Mouse (Mus musculus): ENCODE measurements around the gene Tcp1.
"Not testable (repeated sequence)": the region's sequence is repeated elsewhere in the genome, so short reads cannot be mapped to it uniquely, and the experiment has no call there.

Tcp1 gene

DNA sequence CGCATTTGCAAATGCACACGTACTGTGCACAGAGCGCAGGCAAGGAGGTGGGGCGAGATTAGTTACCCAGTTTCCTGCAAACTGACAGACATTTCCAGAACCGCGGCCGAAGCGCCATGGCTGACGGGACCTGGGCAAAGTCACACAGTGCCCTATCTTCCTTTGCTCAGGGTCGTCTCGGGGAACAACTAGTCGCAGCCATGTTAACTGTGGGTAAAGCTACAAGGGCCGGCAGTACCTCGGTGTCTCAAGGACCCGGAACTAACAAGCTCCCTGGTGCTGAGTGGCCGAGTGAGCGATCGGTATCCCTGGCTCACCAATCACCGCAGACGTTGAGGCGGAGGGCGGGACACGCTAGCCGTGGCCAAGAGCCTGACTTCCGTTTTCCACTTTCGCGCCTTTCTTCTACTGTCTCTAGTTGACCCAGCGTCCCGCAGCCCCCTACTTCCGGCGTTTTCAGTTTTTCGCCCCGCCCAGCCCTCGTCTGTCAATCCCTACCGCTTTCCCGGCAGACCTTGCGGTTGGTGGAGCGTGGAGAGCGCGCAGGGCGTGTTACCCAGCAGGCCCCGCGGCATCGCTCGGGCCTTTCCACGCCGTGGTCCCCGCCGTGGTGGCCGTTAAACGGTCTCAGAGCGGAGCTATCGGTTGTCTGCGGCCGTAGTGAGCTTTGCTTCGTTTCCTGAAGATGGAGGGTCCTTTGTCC, 531 bp downstream of the Tcp1 start, which contains the start of gene Mrpl18:
Gene Mrpl18, minus strand, starts transcription at position 465 of the 703 bp plus-strand sequence.
- peak; percentile 99 for DNase-seq (ENCODE audit: low read depth)

DNA sequence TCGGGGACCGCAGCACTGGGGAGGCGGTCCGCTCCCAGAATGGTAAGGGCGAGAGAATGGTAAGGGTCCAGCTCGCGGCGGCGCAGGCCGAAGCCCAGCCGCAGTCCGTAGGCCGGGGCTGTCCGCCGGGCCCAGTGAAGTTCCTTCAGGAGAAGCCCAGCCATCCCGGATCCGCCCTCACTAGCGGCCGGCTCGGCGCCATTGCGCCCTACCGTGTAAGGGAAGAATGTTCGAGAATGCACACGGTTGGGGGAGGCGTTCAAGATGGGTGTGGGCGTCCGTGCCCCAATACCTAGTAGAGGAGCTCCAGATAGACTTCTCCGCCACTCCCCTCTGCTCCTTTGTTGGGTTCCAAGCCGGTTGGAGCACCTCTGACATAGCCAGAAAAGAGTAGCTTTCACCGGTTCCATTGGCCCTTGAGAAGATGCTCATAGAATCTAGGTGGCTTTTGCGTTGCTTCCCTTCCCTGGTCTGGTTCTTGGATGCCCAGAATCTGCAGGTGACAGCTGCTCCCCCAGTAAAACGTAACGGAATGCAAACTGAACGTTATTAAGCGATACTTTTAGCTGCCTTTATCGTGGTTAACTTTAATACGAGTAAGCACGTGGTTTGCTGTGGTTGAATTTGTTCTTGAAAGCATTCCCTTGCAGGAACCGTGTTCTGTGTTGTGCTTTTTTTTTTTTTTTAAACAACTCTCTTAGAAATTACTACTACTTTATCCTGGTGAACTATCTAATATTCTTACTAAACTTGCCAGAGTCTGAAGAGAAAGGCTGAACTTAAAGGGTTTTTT, 1.3 kb downstream of the Tcp1 start:
- peak; percentile 51 for DNase-seq (ENCODE audit: low read depth)

DNA sequence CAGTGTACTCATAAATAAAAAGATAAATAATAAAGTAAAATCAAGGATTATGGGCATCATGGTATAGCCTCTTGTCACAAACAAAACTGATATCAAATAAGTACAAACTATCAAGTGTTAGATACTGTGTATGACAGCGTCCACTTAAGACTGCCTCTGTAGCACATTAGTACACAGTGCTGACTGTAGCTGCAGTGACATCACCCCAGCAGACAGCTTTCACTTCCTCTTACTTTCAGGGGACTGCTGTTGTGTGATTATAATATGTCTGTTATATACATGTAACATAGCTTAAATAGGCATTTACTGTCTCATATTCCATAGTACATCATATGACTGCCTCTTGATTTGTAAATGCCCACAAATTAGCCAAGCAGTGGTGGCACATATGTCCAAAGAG, 5.6 kb downstream of the Tcp1 start:
- DNase-seq (ENCODE audit: low read depth) = no peak

DNA sequence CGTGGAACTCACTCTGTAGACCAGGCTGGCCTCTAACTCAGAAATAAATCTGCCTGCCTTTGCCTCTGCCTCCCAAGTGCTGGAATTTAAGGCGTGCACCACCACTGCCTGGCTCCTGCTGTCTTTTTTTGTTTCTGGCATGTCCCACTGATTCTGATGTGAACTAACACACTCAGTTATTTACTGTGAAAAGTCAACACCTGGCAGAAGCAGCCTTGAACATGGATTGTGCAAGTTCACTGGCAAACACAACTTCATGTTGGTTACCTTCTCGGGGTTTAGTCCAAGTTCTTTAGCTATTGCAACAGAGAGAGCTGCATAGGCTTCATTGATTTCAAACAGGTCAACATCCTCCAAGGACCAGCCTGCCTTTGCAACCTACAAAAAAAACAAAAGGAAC, 9.5 kb downstream of the Tcp1 start:
- no peak for DNase-seq (ENCODE audit: low read depth)

DNA sequence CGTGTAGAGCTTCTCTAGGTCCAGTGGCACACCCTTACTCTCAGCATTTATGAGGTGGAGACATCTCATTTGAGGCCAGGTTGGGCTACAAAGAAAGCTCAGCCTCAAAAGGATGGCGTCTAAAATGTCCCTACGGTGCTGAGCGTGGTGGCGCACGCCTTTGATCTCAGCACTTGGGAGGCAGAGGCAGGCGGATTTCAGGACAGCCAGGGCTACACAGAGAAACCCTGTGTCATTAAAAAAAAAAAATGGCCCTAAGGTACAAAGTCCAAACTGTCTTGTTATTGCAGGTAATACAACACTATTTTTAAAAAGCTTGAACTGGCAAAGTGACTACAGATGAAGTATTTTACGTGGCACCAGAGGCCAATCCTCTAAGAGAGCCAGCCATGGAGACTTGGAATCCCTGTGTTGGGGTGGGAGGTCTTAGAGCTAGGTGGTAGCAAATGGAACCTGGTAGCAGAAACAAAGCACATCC, 10.2 kb downstream of the Tcp1 start:
- no peak for DNase-seq (ENCODE audit: low read depth)

DNA sequence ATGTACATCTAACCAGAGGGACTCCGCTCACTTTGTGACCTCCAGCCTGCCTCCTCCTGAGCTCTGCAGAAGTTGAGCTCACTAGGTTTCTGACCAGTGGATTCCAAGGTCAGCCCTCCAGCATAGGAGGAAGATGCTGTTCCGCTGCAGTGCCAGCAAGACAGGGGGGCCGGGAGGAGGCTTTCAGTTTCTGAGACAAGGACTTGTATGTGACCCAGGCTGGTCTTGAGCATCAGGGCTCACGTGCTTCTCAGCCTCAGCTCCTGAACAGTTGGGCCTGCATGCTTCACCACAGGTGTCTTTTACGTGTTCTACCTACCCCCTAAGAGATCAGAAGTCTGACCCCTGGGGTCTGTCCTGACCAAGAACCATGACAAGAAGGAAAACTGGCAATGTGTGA, 16.1 kb downstream of the Tcp1 start:
- DNase-seq (ENCODE audit: low read depth) = not testable (repeated sequence)

DNA sequence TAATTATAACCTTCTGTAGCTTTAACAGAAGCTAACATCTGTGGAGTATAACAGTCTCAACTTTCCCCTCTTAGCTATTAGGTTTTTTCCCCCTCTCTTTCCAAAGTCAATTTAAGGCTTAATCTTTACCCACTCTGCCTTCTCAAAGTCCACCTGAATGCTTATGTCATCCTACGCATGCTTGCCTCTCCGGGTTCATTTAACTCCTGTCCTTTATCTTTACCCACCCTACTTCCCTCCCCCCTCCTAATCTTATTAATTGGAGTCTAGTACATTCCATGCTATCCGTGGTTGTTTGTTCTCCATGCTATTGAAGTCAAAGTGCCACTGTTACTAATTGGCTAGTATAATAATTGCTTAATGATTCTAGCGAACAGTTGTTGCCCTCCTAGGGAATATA, 20.2 kb downstream of the Tcp1 start:
- DNase-seq (ENCODE audit: low read depth) = no peak

DNA sequence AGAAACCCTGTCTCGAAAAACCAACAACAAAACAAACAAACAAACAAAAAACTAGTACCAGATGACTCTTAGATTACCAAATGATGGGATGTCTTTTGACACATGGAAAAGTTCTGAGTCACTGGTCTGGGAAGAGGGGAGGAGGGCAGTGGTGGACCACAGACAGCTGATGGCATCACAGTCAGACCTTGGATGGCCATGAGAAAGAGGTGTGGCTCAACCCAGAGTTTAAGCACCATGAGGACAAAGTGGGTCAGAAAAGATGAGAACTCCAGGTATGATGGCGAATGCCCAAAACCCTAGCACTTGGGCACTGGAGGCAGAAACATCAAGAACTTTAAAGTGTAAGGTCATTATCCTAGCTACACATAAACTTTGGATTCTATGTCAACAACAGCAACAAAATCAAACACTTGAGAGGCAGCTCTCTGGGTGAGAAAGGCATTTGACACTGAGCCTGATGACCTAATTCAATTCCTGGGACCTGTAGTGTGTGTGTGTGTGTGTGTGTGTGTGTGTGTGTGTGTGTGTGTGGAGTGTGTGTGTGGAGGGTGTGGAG, 22.0 kb downstream of the Tcp1 start:
- no peak for DNase-seq (ENCODE audit: low read depth)

DNA sequence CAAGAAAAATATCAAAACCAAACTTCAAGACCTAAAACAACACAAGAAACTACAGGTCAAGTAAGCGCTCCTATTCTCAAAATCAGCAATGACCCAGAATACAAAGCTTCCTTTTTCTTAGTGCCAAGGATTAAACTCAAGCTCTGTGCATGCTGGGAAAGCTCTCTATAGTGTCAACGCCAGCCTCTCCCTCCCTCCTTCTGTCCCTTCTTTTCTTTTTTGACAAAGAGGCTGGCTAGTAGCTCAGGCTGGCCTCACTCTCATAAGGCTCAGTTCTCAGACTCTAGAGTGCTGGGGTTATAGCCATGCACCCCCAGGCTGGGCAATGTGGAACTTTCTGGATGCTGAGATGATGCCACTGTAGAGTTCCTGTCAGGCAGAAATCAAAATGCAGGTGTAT, 22.6 kb downstream of the Tcp1 start:
- DNase-seq (ENCODE audit: low read depth) = no peak

DNA sequence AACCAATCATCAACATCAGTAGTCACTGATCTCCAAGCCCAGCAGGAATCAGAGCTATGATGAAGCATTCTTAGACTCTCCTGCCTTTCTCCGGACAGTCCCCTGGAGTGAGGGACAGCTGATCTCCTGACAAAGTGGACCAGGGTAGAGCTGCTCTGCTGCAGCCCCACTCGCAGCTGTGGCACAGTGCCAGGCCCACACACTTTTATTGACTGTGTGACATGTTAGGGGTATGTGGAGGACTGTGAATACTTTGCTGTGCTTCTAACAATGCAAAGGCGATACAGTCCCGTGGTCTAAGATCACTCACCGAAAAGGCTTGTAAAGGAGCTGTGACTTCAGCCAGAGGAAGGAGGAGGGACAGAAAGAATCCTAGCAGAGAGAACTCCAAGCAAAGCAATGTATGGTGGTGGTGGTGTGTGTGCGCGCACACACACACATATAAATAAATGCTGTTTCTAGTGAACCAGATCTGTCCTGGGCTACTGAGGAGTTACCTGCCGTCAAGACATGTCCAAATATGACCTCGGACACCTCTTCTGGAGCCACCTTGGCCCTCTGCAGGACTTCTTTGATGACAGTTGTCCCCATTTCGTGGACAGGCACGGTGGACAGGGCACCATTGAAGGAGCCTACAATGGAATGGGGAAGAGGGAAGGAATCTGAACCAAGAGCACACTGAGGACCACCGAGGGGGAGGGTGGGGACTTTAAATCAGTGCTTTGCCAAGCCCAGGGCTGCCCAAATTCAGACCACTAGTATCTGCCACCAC, 24.1 kb downstream of the Tcp1 start:
- not testable (repeated sequence) for DNase-seq (ENCODE audit: low read depth)

DNA sequence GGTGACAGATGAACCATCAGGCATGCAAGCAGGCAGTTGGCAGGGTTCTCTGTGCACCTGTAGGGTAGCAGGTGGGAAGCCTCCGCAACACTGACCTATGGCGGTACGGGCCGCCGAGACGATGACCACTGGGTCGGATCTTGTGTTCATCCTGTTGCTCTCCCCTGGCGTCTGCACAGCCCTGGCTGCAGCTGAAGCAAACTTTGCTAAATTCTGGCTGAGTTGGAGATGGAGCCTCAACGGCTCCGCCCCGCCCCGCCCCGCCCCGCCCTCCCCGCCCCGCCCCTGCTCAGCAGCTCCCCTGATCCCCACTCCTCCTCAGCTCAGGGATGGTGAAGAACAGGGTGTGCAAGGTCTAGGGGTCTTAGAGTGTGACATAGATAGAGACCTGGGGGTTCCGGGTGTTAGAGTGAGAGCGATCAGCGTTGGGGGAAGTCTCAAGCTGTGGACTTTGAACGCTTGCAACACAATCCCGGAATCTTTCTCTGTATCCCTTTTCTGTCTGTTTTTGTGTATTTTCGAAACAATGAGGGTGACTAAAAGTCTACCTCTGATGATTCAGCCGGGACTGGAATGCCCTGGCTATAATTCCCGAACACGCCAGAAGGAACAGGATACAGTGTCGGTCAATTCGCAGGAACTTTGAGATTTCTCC, 24.8 kb downstream of the Tcp1 start, which contains the start of gene Acat3:
Gene Acat3, minus strand, starts transcription at position 450 of the 655 bp plus-strand sequence.
- DNase-seq (ENCODE audit: low read depth) = no peak

DNA sequence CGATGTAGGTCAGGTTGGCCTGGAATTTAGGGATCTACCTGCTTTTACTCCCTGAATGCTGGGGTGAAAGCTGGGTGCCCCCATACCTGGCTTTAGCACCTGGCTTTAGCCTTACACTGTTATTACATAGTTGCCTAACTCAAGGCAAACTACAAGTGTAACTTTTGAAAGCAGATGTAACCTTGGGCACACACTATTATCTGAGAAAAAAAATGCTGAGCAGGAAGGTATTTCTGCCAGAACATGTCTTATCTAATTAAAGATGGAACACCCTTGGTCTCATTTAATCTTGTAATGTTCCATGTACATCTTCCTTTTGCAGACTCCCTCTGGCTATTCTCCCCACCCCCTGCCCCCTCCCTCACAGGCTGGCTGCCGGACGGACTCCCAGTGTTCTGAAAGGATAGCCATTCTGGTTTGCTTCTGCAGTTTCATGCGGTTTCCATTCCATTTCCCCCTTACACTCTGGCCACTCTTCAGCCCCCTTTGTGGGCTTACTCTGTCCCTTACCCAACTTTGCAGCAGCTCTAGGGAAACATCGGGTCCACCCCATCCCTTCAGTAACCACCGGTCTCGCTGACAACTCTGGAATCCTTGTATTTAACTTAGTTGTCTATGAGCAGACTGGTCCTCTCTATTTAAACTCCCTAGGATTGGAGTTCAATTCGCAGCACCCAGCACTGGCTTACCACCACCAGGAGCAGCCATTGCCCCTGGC, 26.2 kb downstream of the Tcp1 start:
- no peak for DNase-seq (ENCODE audit: low read depth)

DNA sequence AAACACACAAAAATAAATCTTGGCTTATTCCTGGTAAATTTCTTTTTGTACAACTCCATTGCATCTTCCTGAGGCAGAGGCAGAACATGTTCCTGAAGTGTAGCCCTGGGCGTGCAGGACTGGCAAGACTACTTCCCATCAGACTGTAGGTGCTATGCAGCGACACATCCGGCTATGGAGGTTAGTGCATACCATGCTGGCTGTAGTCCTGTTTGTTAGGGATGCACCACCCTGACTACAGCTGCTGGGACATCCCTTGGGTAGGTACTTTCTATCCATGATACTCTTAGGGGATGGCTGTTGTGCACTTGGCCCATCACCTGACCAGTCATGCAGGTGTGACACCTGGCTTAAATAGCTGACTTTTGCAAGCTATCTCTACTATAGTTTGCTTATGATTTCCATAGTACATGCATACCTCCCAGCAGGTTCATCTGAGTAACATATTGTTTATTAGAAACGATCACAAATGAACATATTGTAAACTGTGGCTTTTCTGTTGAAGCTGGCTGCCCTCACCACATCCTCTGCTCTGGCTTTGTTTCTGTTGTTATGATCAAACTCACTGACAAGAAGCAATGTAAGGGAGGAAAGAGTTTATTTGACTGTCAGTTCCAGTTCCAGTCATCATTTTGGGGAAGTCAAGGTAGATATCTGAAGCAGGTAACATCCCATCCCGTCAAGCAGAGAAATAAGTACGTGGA, 27.1 kb downstream of the Tcp1 start:
- DNase-seq (ENCODE audit: low read depth) = no peak

DNA sequence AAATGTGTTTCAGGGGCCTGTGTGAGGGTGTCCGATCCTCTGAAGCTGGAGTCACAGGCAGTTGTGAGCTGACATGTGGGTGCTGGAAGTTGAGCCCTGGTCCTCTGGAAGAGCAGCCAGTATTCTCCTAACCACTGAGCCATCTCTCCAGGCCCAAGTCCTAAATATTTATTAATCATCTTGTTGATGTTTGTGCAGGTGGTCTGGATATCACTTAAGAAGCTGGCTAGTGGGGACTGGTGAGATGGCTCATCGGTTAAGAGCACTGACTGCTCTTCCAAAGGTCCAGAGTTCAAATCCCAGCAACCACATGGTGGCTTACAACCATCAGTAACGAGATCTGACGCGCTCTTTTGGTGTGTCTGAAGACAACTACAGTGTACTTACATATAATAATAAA, 34.2 kb downstream of the Tcp1 start:
- DNase-seq (ENCODE audit: low read depth) = no peak

DNA sequence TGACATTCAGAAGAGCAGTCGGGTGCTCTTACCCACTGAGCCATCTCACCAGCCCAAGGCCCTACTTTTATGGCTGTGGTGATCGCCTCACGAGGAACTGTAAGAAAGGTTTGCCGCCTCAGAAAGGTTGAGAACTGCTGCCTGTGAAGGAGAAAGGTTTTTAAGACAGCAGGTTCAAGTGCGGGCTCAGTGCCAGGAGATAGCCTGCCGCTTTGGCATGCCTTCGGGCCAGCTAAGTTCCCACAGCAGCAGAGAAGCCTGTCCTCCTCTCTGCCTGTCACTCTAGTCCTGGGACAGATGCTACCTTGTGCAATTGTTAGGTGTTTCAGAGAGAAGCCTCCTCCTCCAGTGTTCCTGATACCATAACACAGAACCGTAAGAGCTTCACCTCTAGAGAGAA, 41.2 kb downstream of the Tcp1 start:
- no peak for DNase-seq (ENCODE audit: low read depth)

DNA sequence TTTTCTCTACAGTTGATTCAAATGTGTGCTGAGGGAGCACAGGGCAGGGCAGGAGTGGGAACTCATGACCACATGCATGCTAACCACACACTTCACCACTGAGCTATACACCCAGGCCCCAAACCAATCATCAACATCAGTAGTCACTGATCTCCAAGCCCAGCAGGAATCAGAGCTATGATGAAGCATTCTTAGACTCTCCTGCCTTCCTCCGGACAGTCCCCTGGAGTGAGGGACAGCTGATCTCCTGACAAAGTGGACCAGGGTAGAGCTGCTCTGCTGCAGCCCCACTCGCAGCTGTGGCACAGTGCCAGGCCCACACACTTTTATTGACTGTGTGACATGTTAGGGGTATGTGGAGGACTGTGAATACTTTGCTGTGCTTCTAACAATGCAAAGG, 43.9 kb downstream of the Tcp1 start:
- peak; percentile 48 for DNase-seq (ENCODE audit: low read depth)

DNA sequence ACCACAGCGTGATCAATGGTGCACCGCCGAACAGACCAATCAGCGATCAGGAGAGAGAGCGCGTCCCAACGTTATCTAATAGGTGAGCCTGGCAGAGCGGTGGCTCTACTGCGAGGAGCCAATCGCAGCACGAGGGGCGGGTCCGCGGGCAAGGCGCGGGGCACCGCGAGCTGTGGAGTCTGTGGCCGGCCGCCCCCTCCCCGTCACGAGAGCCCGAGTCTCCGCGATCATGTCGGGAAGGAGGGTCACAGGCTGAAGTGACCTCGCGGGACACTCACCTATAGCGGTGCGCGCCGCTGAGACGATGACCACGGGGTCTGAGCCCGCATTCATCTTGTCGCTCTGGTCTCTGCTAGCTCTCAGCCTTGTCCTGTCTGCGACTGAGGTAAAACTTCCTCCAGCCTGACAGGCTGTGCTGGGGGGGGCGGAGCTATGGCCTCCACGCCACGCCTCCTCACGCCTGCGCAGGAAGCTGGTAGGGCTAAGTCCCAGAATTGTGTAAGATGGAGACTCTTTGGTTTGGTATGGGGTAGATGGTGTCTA, 44.9 kb downstream of the Tcp1 start, which contains the start of gene Acat2:
Gene Acat2, minus strand, starts transcription at position 417 of the 543 bp plus-strand sequence.
- peak; percentile 96 for DNase-seq (ENCODE audit: low read depth)

DNA sequence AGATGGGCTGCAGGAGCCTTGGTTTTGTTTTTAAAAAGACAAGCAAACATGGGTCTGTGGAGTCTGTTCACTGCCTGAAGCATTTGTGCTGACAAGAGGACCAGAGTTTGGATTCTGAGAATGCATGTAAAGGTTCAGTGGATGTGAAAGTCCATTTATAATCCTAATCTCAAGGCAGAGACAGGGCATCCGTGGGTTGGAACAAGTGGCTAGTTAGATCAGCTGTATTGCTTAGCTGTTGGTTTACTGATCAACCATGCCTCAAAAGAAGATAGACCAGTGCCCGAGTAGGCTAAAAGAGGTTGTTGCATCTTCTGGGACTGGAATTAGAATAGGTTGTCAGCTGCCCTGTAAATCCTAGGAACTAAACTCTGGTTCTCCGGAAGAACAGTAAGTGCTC, 48.0 kb downstream of the Tcp1 start:
- no peak for DNase-seq (ENCODE audit: low read depth)

DNA sequence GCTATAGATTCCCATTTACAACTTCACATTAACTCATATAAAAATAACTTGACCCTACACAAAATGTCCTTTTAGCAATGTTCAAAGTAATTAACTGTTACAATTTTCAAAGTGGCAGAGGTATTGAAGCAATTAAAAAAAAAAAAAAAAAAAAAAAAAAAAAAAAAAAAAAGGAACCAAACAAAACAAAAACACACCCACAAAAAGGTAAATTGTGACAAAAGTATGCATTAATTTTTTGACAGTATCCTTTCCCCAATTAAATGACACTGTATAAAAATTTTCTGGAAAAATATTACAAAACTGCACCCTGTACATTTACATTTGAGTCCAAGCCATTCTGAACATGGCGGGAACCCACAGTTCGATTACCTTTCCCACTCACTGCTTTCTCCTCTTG, 51.7 kb downstream of the Tcp1 start:
- no peak for DNase-seq (ENCODE audit: low read depth)

DNA sequence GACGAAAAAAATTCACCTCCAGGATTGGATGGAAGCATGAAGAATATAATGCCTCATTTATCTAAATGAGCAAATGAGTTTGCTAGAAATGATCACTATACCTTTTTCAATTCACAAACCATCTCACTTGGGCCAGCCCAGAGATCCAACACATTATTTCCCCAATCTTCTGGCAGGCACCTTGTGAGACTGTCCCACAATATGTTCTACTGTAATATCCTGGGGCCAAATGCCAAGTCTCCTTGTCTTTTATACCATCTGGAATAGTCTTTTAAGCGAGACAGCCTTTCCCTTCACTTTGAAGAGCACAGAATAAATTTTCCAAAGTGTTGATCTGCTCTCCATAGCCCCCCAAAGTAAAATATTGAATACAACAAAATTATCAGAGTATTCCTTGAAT, 58.4 kb downstream of the Tcp1 start:
- no peak for DNase-seq (ENCODE audit: low read depth)
